Mouse (Mus musculus): ENCODE measurements at regions not wholly inside any gene's neighbourhood (a gene's known extent, or its start where the extent isn't known, plus 50 kb on each side); places are given as distances from the start of the nearest gene placed in this dataset.

DNA sequence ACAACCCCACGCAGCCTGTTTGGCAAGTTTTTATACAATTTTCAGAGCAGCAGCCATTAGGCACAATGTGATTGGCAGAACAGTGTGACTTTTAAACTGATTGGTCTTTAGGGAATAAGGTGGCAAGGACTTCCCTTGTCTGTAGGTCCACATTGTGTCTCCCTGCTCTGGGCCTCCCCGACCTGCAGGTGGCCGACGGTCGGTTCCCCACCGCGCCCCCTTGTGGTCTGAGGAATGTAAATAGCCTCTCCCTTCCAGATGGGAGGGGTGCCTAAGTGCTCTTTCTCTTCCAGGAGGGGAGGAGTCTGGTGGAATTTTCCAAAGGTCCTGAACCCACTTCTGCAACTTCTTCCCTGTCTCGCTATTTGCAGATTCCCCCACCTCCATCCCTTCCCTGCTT is 52.5 kb upstream of the Prr5 start:
- DNase-seq (ENCODE audit: low read depth, low spot score), result peak; percentile 88

DNA sequence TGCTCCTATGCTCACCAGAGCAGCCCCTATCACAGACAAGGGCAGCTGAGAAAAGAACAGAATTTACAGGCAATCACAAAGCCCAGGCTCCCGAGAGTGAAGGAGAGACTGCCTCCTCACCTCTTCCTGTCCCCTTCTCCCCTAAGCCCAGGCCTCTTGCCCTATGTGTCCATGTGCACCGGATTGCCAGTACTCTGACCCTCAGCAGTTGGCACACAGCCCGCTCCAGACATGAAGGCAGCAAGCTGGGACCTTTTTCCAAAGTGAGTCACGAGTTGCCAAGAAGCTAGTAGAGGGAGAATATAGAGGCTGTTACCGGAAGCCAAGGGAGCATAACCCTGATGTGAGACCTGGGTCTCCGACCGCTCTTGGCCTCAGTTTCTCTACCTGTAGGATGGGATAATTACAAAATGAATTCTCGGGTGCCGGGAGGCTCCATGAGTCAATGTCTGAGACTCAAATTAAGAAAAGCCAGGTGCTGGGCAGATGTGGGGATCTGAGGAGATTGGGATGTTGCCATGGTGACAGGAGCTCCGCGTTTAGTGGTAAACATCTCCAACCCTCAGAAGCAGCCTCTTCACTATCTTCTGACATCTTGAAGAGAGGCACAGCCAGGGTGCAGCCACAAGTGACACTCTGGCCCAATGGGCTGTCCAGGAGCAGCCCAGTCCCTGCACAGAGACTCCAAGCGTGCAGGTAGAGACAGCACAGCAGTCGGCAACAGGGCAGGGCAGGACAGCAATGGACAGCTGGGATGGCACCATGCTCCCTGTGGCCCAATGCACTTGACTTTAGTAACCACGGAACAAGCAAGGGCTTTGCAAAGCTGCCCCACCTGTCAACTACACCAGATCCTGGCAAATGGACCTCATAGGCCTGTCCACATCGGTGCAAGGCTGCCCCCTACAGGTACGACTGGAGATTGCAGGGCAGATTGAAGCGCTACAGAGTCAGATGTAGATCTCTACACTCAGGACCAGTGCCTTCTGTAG is 55.6 kb upstream of the Prr5 start:
- DNase-seq (ENCODE audit: low read depth, low spot score), result peak; percentile 71

DNA sequence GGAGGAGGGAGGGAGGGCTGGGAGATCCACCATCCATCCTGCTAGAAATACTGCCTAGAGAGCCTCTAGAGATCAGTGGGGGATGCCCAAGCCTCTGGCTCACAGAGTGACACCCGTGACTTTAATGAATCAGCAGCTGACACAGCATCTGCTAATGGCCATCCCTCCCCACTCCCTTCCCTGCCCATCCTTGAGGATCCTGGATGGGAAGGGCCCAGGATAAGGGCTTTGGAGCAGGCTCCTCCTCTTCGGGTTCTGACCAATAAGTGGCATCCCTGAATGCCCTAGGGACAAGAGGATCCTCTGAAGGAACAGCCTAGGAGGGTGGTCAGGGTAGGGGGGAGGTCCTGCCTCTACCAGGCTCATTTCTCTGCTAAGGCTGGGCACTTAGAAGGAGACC is 55.3 kb upstream of the Rtl6 start:
- DNase-seq (ENCODE audit: low read depth, low spot score), result no peak

DNA sequence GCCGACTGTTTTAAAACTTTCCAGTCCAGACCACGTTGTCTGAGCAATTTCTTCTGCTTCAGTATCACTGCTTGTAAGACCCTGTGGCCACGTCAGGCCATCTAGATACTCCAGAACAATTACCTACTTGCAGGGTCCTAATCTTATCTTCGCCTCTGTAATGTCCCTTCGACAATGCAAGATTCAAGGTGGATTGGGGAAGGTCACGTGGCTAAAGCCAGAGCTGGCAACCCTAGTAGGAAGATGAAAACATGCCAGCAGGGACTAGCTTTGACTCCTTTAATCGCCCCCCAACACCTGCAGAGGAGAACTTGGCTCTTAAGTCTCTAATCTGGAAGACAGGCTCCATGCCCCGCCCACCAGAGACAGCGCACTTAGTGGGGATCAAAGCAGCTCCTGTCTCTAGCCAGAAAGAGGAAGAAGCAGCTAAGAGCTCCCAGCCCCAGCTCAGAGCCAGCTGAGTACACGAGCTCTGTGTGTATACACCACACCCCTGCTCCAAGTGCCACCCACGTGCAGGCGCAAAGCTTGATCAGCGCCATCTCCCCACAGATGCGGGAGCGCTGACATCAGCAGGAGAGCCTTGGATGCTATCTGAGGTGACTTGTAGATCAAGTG is 52.3 kb upstream of the Rtl6 start:
- no peak for DNase-seq (ENCODE audit: low read depth, low spot score)

DNA sequence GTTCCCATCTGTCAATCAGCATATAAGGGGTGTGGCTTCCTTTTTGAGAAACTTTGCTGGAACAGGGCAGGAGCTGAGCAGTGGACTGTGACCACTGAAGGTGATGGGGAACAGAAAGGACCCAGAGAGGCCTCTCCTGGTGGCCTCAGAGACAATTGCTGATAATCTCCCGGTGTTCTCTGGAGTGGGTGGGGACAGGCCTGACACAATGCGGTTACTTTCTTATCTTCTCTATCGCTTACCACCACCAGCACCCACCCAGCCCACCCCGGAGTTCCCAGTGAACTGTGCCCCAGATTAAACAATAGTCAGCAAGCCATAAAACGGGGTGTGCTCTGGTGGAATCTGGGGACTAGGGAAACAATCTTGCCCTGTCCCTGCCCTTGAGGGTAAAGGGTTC is 51.4 kb upstream of the Rtl6 start:
- no peak for DNase-seq (ENCODE audit: low read depth, low spot score)
